Mouse (Mus musculus) liver, embryonic 13.5 days (tissue): ENCODE measurements around the gene Podxl. TPM values are rescaled to one million over a fixed set of nuclear protein-coding genes. Genes with fewer than 3 reads are reported as not detected.
"Not testable (repeated sequence)": the region's sequence is repeated elsewhere in the genome, so short reads cannot be mapped to it uniquely, and the experiment has no call there.

Experiments used
- ATAC-seq: fragments of 200-750 bp; cut with Nextera tagmentation; 2 replicates; pipeline ENCODE4 v1.8.0; 2017; ENCODE audit warnings: low read depth, mild to moderate bottlenecking, moderate number of reproducible peaks, moderate library complexity
- DNase-seq: peaks from one replicate; pipeline ENCODE4 v3.0.0; 2022
- H3K27ac ChIP-seq: fragments of 300-500 bp; sonication (generic); 2 replicates; pipeline ENCODE4 v1.5.1; 2015; ENCODE audit warnings: moderate library complexity, mild to moderate bottlenecking, inconsistent platforms
- H3K27me3 ChIP-seq: fragments of 300-500 bp; sonication (generic); 2 replicates; pipeline ENCODE4 v1.6.1; 2015; ENCODE audit warnings: mild to moderate bottlenecking, inconsistent platforms
- H3K36me3 ChIP-seq: fragments of 300-500 bp; sonication (generic); 2 replicates; pipeline ENCODE4 v1.6.1; 2015; ENCODE audit warnings: mild to moderate bottlenecking, inconsistent platforms
- H3K4me1 ChIP-seq: fragments of 300-500 bp; sonication (generic); replicated peaks from 2 replicates; pipeline ENCODE4 v1.6.1; 2015; ENCODE audit warnings: inconsistent platforms
- H3K4me2 ChIP-seq: fragments of 300-500 bp; sonication (generic); 2 replicates; pipeline ENCODE4 v1.6.1; 2015; ENCODE audit warnings: inconsistent platforms, mild to moderate bottlenecking, moderate library complexity
- H3K4me3 ChIP-seq: fragments of 300-500 bp; sonication (generic); replicated peaks from 2 replicates; pipeline ENCODE4 v1.5.1; 2015; ENCODE audit warnings: mild to moderate bottlenecking, inconsistent platforms
- H3K9ac ChIP-seq: fragments of 300-500 bp; sonication (generic); 2 replicates; pipeline ENCODE4 v1.6.1; 2015; ENCODE audit warnings: mild to moderate bottlenecking, inconsistent platforms
- H3K9me3 ChIP-seq: fragments of 300-500 bp; sonication (generic); replicated peaks from 2 replicates; pipeline ENCODE4 v1.6.1; 2016; ENCODE audit warnings: inconsistent platforms
- WGBS: fragments of 180-500 bp; shearing (Covaris S2); methylation state at CpG from one replicate; pipeline ENCODE4 v1.1.7; 2015; ENCODE audit not compliant: insufficient replicate concordance; 5-methylcytosine and 5-hydroxymethylcytosine counted together
- polyA plus RNA-seq: library from polyadenylated mRNA; unstranded; fragments of >200 nt; fragmentation: Nextera tagmentation; extraction: Ambion mirVana; gene quantifications from 2 replicates; pipeline ENCODE4 v1.2.1, GENCODE M21; 2015

The Podxl gene
- polyA plus RNA-seq, 1 experiment from 2014 or later: 10.9 TPM

GRCm38 (mm10) chr6:31564901-31565391 lies 1.2 kb upstream of the Podxl start:
- WGBS: 6% methylated on average over 17 of the region's 17 CpGs
- DNase-seq (no peak), ATAC-seq (no peak)
- Histone ChIP-seq H3K9me3 (no peaks in the 10 kb centered on the region), H3K27me3 (peaks cover 36% of the 10 kb centered on the region), H3K4me3 (peak overlapping the region; percentile 78), H3K4me2 (peak overlapping the region; percentile 99), H3K27ac (no peak overlapping the region), H3K36me3 (no peaks in the 10 kb centered on the region), H3K4me1 (peaks cover 72% of the 10 kb centered on the region), H3K9ac (peak overlapping the region; percentile 87; the same call in 1 of the 2 replicates)

DNA sequence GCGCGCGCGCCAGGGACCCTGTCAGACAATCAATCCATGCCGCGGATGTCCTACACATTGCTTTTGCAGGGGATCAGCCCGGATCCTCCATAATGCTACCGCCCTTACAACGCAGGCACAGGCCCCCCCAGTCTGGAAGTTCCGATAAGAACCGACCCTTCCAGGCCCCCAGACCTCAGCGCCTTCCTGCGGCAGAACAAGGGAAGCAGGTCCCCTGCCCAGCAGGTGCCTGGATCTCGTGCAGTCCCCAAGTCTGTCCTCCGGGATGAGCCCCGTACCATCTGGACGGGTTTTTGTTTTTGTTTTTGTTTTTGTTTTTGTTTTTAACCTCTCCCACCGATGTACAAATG lies 376 bp upstream of the Podxl start:
- Histone ChIP-seq H3K4me1 (peaks cover 80% of the 10 kb centered on the region), H3K9ac (peak overlapping the region; percentile 87), H3K4me2 (peak overlapping the region; percentile 99), H3K27me3 (peaks cover 29% of the 10 kb centered on the region), H3K9me3 (no peaks in the 10 kb centered on the region), H3K4me3 (peak overlapping the region; percentile 78), H3K27ac (peak overlapping the region; percentile 63), H3K36me3 (no peaks in the 10 kb centered on the region)
- ATAC-seq (no peak; the same call in 1 of the 2 replicates), DNase-seq (no peak)
- WGBS: 0% methylated on average over 18 of the region's 18 CpGs

GRCm38 (mm10) chr6:31562371-31563080 lies 1.3 kb downstream of the Podxl start:
- H3K9ac ChIP-seq: peak overlapping the region; percentile 87
- H3K36me3 ChIP-seq: no peaks in the 10 kb centered on the region
- peaks cover 23% of the 10 kb centered on the region for H3K27me3 ChIP-seq
- peaks cover 77% of the 10 kb centered on the region for H3K4me1 ChIP-seq
- peak overlapping the region; percentile 63; the same call in 1 of the 2 replicates for H3K27ac ChIP-seq
- no peaks in the 10 kb centered on the region for H3K9me3 ChIP-seq
- WGBS: 4% methylated on average over 16 of the region's 16 CpGs
- peak overlapping the region; percentile 99 for H3K4me2 ChIP-seq
- DNase-seq: no peak
- ATAC-seq: no peak
- H3K4me3 ChIP-seq: peak overlapping the region; percentile 78

GRCm38 (mm10) chr6:31561948-31562347 lies 1.8 kb downstream of the Podxl start:
- peak overlapping the region; percentile 63; the same call in 1 of the 2 replicates for H3K27ac ChIP-seq
- not testable (repeated sequence) for H3K36me3 ChIP-seq, DNase-seq, ATAC-seq, H3K9me3 ChIP-seq
- peak overlapping the region; percentile 87 for H3K9ac ChIP-seq
- peaks cover 71% of the 10 kb centered on the region for H3K4me1 ChIP-seq
- peak overlapping the region; percentile 78 for H3K4me3 ChIP-seq
- peak overlapping the region; percentile 99 for H3K4me2 ChIP-seq
- 31% methylated on average over 3 of the region's 3 CpGs for WGBS
- peaks cover 18% of the 10 kb centered on the region for H3K27me3 ChIP-seq

DNA sequence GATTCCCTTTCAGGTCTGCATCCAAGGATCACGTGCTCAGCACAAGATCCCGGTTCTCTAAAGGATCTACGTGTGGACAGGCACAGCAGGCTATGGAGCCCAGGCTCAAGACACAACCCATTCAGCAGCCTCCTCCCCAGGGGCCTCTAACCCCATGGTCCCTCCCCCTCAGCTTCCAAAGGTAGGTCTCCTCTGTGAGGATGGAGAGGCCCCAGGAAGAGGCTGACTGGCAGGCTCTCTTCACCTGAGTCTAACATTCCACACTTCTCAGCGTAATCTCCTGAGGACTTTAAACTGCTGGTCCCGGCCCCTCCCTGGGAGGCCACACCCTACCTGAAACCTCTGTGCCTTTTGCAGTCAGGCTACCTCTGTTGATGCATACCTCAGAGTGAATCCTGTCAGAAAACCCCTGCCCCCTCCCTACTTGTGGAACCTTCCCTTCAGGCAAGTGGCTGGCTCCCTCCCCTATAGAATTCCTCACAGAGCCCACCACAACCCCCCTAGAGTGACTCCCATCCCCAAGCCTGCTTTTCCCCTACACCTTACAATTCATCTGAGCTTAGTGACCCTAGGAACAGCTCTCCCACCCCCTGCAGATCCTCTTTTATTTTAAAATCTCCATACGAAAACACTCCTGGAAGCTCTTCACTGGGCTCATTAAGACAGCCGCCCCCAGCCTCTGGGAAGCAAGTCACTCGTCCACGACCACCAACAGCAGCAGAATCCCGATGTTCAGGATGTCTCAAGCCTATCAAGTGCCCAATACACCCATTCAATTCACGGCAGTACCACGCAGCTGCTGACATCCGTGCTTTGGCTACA lies 3.4 kb downstream of the Podxl start:
- Histone ChIP-seq H3K9ac (peak overlapping the region; percentile 5; the same call in 1 of the 2 replicates), H3K27ac (0 out of 2 replicates have a peak overlapping the region, but pooled peaks have one; percentile 24), H3K4me3 (peak overlapping the region; percentile 5; the same call in 1 of the 2 replicates), H3K36me3 (no peaks in the 10 kb centered on the region), H3K4me1 (peaks cover 69% of the 10 kb centered on the region), H3K27me3 (peaks cover 17% of the 10 kb centered on the region), H3K4me2 (peak overlapping the region; percentile 99), H3K9me3 (no peaks in the 10 kb centered on the region)
- ATAC-seq (no peak), DNase-seq (no peak)
- 50% methylated on average over 13 of the region's 13 CpGs for WGBS

- H3K27ac ChIP-seq: peak overlapping the region; percentile 24; the same call in 1 of the 2 replicates
- H3K4me1 ChIP-seq: peaks cover 51% of the 10 kb centered on the region
- 69% methylated on average over 7 of the region's 7 CpGs for WGBS
These were observed 7.2 kb downstream of the Podxl start for GRCm38 (mm10) chr6:31556460-31557100.

GRCm38 (mm10) chr6:31550876-31551532 lies 12.8 kb downstream of the Podxl start:
- ATAC-seq: no peak
- 82% methylated on average over 22 of the region's 22 CpGs for WGBS
- Histone ChIP-seq H3K4me3 (no peak overlapping the region), H3K9me3 (no peaks in the 10 kb centered on the region), H3K4me1 (peaks cover 34% of the 10 kb centered on the region), H3K9ac (no peak overlapping the region), H3K36me3 (peaks cover 10% of the 10 kb centered on the region; the same call in 1 of the 2 replicates), H3K27ac (no peak overlapping the region), H3K4me2 (no peak overlapping the region), H3K27me3 (no peaks in the 10 kb centered on the region)
- DNase-seq: no peak

More at GRCm38 (mm10) chr6:31556460-31557100, 7.2 kb downstream of the Podxl start:
- no peak overlapping the region for H3K4me3 ChIP-seq
- no peaks in the 10 kb centered on the region for H3K27me3 ChIP-seq
- ATAC-seq (no peak), DNase-seq (no peak)
- H3K4me2 ChIP-seq: no peak overlapping the region
- no peaks in the 10 kb centered on the region for H3K9me3 ChIP-seq
- H3K36me3 ChIP-seq: peaks cover 6% of the 10 kb centered on the region; the same call in 1 of the 2 replicates
- H3K9ac ChIP-seq: no peak overlapping the region

DNA sequence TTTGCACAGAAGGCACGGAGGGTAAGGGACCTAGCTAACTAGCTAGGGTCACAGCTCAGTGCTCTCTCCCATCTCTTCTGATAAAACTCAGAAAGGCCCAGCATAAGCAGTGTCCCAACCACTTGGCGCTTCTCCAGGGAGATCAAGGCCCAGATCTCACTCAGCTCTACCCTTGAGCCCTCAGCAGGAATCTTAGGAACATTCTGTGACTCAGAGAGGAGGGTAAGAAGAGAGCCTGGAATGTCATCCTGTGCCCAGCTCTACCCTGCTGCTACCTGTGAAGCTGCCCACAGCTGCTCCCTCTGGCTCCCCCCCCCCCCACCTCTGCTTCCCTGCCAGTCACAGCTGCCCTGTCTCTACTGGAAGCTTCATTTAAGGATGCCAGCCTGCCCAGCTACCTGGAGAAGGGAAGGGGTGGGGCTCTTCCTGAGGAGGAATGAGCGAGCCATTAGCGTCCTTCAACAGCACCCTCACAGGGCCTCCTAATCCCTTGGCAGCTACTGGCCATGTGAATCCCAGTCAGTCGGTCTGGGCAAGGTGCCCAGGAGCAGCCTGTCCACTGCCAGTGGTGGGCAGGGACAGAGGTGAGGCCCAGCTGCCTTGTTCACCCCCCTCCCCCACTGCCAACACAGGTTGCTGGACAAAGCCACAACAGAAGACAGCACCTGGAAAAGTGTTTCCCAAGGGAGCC lies 14.3 kb downstream of the Podxl start:
- peaks cover 34% of the 10 kb centered on the region for H3K4me1 ChIP-seq
- H3K4me2 ChIP-seq: no peak overlapping the region
- peaks cover 13% of the 10 kb centered on the region; the same call in 1 of the 2 replicates for H3K36me3 ChIP-seq
- H3K27me3 ChIP-seq: no peaks in the 10 kb centered on the region
- no peak overlapping the region for H3K4me3 ChIP-seq
- H3K27ac ChIP-seq: no peak overlapping the region
- no peak overlapping the region for H3K9ac ChIP-seq
- H3K9me3 ChIP-seq: no peaks in the 10 kb centered on the region
- DNase-seq: no peak
- WGBS: 75% methylated on average over 5 of the region's 5 CpGs
- no peak for ATAC-seq

DNA sequence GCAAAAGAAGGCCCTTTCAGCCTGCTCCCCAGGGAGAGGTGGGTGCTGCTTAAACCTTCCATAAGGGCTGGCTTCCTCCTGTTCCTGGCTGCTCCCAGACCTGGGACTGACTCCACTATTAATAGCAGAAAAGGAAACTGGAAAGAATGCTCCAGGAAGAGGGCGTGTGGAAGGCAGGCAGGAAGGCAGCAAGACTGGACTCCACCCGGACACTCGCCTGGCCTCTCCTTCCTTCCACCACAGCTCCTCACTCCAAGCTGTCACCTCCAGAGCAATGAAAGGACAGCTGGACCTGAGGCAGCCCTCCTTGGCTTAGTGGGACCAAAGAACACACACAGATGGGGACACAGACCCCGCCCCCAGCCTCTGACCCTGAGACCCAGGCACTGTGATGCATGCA lies 19.5 kb downstream of the Podxl start:
- Histone ChIP-seq H3K4me3 (no peak overlapping the region), H3K9ac (no peak overlapping the region; the same call in 1 of the 2 replicates), H3K27ac (peak overlapping the region; percentile 34), H3K4me1 (peaks cover 46% of the 10 kb centered on the region), H3K27me3 (no peaks in the 10 kb centered on the region), H3K9me3 (no peaks in the 10 kb centered on the region), H3K4me2 (no peak overlapping the region), H3K36me3 (peaks cover 11% of the 10 kb centered on the region)
- WGBS: 68% methylated on average over 4 of the region's 4 CpGs
- ATAC-seq: no peak
- DNase-seq: no peak

GRCm38 (mm10) chr6:31540018-31540417 lies 23.8 kb downstream of the Podxl start:
- peaks cover 76% of the 10 kb centered on the region for H3K4me1 ChIP-seq
- no peaks in the 10 kb centered on the region for H3K9me3 ChIP-seq
- 57% methylated on average over 6 of the region's 6 CpGs for WGBS
- H3K4me3 ChIP-seq: no peak overlapping the region
- H3K27me3 ChIP-seq: no peaks in the 10 kb centered on the region
- DNase-seq: no peak
- H3K9ac ChIP-seq: no peak overlapping the region
- peak; percentile 74 for ATAC-seq
- peaks cover 12% of the 10 kb centered on the region; the same call in 1 of the 2 replicates for H3K36me3 ChIP-seq
- no peak overlapping the region for H3K4me2 ChIP-seq
- H3K27ac ChIP-seq: peak overlapping the region; percentile 47
